Mouse (Mus musculus) mouse embryonic stem cell (cell line): ENCODE results near the gene Lingo3.
"Not testable (repeated sequence)": the region's sequence is repeated elsewhere in the genome, so short reads cannot be mapped to it uniquely, and the experiment has no call there.

ENCODE experiments used
- in situ Hi-C, 2 experiments: fragments of 300-500 bp; cut with MboI; formaldehyde crosslinking; loops; 1 replicate in 1 of 2; 3 replicates in 1 of 2; pipeline ENCODE4 v1.14.3; 2019 to 2020; ENCODE audit warnings: low sequenced_read_pairs in 2 of 2, low pct_unique_long_range_greater_than_20kb in 1 of 2, mixed read lengths in 1 of 2; ENCODE audit not compliant: unreplicated experiment in 1 of 2

The Lingo3 gene

GRCm38 (mm10) chr10:80826151-80827062 is 17.4 kb downstream of the Lingo3 start, which contains the start of gene Oaz1:
TSS of gene Oaz1 (plus strand) at chr10:80826656.
- in situ Hi-C loops: loop anchor here in 1 of 2 experiments (10.0 kb wide), 1 partner anchor 168 kb away; no protein-coding TSS in a partner anchor

DNA sequence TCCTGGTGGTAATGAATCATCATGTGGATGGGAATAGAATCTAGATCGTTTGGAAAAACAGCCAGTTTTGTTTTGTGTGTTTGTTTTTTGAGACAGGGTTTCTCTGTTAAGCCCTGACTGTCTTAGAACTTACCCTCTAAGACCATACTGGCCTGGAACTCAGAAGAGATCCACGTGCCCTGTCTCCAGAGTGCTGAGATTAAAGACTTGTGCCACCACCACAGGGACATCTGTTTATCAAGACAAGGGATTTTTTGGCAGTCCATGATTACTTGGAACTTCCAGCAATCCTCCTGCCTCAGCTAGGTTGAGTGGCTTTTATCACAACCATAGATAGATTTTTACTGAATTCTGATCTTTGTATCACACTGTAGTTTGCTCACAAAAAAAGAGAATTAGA is 19.0 kb downstream of the Lingo3 start:
- in situ Hi-C loops: loop anchor here (5.0 to 10.0 kb wide), 3 partner anchors 52 to 172 kb away; no protein-coding TSS in a partner anchor

DNA sequence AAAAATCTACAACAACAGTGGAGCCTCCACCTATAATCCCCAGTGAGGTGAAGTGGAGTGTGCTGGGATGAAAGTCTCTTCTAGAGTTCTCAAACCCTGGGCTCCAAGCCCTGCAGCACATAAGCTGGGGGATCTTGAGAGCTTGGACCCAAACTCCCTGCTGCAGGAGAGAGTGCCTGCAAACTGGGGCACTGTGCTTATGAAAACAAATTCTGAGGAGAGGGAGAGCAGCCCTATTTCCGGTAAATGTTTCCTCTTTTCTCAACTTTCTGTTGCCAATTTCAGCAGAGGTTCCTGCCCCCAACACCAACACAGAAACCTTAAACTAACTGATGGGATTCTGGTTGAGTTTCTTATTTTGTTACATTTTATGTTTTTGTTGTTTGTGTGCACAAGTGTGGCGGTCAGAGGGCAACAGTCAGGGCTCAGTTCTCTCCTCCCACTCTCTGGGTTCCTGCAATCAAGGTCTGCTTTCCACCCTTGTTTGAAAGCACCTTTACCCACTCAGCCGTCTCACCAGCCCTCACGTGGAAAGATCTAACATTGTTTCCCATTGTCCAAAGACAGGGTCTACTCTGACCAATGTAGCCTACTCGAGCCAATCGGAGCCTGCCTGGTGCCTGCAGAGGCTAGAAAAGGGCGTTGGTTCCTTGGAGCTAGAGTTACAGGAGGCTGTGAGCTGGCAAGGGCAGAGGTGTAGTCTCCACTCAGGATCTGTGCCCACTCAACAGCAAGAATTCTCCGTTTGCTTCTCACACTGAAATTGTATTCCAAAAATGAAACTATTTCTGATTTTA is 19.8 kb downstream of the Lingo3 start:
- in situ Hi-C loops: loop anchor here (5.0 to 10.0 kb wide), 3 partner anchors 53 to 173 kb away; no protein-coding TSS in a partner anchor

DNA sequence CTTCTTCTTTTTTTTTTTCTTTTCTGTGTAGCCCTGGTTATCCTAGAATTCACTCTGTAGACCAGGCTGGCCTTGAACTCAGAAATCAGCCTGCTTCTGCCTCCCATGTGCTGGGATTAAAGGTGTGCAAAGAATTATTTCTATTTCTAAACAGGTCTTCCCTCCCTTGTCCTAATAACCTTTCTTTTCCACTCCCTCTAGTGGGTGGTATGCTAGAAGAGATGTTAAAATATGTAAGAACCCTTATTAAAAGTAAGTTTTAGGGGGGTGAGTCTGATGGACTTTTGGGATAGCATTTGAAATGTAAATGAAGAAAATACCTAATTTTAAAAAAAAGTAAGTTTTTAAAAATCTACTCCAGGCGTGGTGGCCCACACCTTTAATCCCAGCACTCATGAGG is 20.5 kb downstream of the Lingo3 start:
- in situ Hi-C loops: loop anchor here (5.0 to 10.0 kb wide), 3 partner anchors 54 to 174 kb away; no protein-coding TSS in a partner anchor

GRCm38 (mm10) chr10:80822528-80822927 is 21.3 kb downstream of the Lingo3 start:
- in situ Hi-C loops: loop anchor here (5.0 to 10.0 kb wide), 3 partner anchors 55 to 175 kb away; no protein-coding TSS in a partner anchor

- in situ Hi-C loops: loop anchor here (5.0 to 10.0 kb wide), 3 partner anchors 55 to 175 kb away; no protein-coding TSS in a partner anchor
These were observed 21.8 kb downstream of the Lingo3 start for GRCm38 (mm10) chr10:80821991-80822390.

DNA sequence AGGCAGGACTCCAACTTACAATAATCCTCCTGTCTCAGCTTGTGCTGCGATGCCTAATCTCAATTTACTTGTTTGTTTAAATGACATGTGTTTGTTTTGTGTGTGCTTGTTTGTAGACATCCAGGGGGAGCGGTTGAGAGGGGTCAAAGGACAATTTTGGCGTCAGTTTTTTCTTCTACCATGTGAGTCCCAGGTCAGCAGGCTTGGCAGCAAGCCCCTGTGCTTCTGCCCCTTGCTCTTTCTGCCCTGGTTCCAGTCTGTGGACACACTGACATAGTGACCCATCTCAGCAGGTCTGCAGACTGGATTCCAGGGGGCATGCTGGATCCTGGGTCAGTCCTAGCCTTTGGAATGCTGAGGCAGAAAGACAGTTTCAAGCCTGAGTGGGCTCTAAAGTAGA is 24.4 kb downstream of the Lingo3 start:
- in situ Hi-C loops: no loop called here

GRCm38 (mm10) chr10:80818599-80819281 is 25.1 kb downstream of the Lingo3 start:
- in situ Hi-C loops: no loop called here

- in situ Hi-C loops: not testable (repeated sequence)
These were observed 25.9 kb downstream of the Lingo3 start for GRCm38 (mm10) chr10:80817955-80818354.

DNA sequence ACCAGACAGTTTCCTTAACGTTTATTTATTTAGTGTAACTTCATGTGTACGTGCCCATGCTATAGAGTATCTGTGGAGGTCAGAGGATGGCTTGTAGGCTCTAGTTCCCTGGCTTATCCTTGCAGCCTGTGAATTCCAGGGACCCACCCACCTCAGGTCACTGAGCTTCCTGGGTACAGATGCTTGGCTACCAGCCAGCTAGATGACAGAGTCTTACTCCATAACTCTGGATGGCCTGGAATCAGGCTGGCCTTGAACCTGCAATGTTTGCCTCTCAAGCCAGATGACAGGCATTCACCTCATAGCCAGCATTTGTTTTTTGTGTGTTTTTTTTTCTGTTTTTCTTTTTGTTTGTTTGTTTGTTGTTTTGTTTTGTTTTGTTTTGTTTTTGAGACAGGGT is 26.7 kb downstream of the Lingo3 start:
- in situ Hi-C loops: no loop called here

DNA sequence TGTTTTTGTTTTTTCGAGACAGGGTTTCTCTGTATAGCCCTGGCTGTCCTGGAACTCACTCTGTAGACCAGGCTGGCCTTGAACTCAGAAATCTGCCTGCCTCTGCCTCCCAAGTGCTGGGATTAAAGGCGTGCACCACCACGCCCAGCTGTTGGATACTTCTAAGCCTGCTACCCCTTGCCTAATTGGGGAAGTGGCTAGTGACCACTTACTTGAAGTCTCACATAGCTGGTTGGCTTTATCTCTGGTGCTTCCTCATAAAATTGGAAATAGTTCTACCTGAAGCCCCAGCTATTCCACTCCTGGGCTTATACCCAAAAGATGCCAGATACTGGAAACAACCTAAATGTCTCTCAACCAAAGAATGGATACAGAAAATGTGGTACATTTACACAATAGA is 27.5 kb downstream of the Lingo3 start:
- in situ Hi-C loops: not testable (repeated sequence)

- in situ Hi-C loops: no loop called here
These were observed 29.0 kb downstream of the Lingo3 start for GRCm38 (mm10) chr10:80814800-80815199.

DNA sequence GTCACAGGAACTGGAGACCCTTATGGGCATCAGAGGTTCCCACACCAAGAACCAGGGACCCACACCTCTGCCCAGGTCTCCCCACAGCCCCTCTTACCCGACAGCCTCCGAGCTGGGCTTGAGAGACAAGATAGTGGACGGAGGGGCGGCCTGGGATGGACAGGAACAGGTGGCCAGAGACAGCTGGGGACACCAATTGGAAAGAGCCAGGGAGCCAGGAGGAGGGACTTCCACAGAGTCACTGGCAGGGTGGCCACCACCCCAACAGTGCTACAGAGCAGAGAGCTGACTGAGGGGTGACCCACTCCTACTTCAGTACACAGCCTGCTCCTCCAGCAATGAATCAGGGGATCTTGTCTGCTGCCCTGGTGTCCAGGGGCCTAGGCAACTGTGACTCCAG is 30.5 kb downstream of the Lingo3 start, which contains the start of gene Jsrp1:
Gene Jsrp1 (minus strand): TSS at position 133 of the 400 bp plus-strand sequence.
- in situ Hi-C loops: no loop called here

GRCm38 (mm10) chr10:80812391-80813041 is 31.3 kb downstream of the Lingo3 start:
- in situ Hi-C loops: no loop called here

- in situ Hi-C loops: no loop called here
These were observed 33.8 kb downstream of the Lingo3 start for GRCm38 (mm10) chr10:80810084-80810483.

DNA sequence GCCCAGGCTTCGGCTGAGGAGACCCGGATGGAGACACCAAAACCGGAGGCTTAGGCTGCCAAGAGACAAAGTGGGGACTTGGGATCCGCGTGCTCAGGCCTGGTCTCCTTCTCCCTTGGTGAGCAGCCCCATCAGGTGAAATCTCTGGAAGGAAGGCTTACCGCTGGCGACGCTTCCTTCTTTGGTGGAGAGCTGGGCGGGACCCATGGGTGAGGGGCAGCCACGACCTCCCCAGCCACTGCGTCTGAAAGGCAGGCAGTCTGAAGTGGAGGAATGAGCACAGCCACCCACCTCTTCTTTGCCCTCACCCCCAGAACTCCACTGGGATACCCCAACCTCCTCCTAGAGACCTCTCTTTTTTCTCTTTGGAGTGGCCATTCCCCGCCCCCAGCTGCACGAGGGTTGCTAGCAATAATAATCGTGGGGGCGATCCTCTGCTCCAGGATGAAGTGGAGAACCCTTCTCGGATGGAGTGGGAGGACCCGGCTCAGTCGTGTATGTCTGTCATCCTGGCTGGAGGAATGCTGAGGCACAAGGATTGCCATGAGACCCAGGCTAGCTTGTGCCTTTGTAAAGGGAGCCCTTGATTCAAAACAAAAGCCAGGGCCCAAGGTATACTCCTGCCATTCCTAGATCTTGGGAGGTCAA is 34.7 kb downstream of the Lingo3 start:
- in situ Hi-C loops: loop anchor here in 1 of 2 experiments (5.0 kb wide), 1 partner anchor 62 kb away; no protein-coding TSS in a partner anchor
